Mouse (Mus musculus) forebrain, embryonic 13.5 days (tissue): ENCODE measurements around the gene Cdk4. TPM values are rescaled to one million over a fixed set of nuclear protein-coding genes. Genes with fewer than 3 reads are reported as not detected.

Source experiments
- ATAC-seq: fragments of 200-750 bp; cut with Nextera tagmentation; 2 replicates; pipeline ENCODE4 v1.8.0; 2017
- H3K27ac ChIP-seq: fragments of 300-500 bp; sonication (generic); 2 replicates; pipeline ENCODE4 v1.5.1; 2015; ENCODE audit warnings: inconsistent platforms, mild to moderate bottlenecking, moderate library complexity
- H3K27me3 ChIP-seq: fragments of 300-500 bp; sonication (generic); 2 replicates; pipeline ENCODE4 v1.6.1; 2015; ENCODE audit warnings: mild to moderate bottlenecking, inconsistent platforms
- H3K36me3 ChIP-seq: fragments of 300-500 bp; sonication (generic); 2 replicates; pipeline ENCODE4 v1.6.1; 2015; ENCODE audit warnings: mild to moderate bottlenecking, inconsistent platforms; ENCODE audit not compliant: poor library complexity, severe bottlenecking
- H3K4me1 ChIP-seq: fragments of 300-500 bp; sonication (generic); 2 replicates; pipeline ENCODE4 v1.6.1; 2015; ENCODE audit warnings: inconsistent platforms
- H3K4me2 ChIP-seq: fragments of 300-500 bp; sonication (generic); 2 replicates; pipeline ENCODE4 v1.6.1; 2015; ENCODE audit warnings: inconsistent platforms, mild to moderate bottlenecking, moderate library complexity
- H3K4me3 ChIP-seq: fragments of 300-500 bp; sonication (generic); 2 replicates; pipeline ENCODE4 v1.5.1; 2015; ENCODE audit warnings: mild to moderate bottlenecking, inconsistent platforms
- H3K9ac ChIP-seq: fragments of 300-500 bp; sonication (generic); 2 replicates; pipeline ENCODE4 v1.6.1; 2015; ENCODE audit warnings: mild to moderate bottlenecking, inconsistent platforms
- H3K9me3 ChIP-seq: fragments of 300-500 bp; sonication (generic); replicated peaks from 2 replicates; pipeline ENCODE4 v1.6.1; 2016; ENCODE audit warnings: inconsistent platforms
- WGBS: fragments of 180-500 bp; shearing (Covaris S2); methylation state at CpG from one replicate; pipeline ENCODE4 v1.1.7; 2015; 5-methylcytosine and 5-hydroxymethylcytosine counted together
- polyA plus RNA-seq: library from polyadenylated mRNA; unstranded; fragments of >200 nt; fragmentation: Nextera tagmentation; extraction: Ambion mirVana; gene quantifications from 2 replicates; pipeline ENCODE4 v1.2.1, GENCODE M21; 2015

Gene Cdk4
- polyA plus RNA-seq, result 2,414 and 2,431 TPM in 2 replicates

DNA sequence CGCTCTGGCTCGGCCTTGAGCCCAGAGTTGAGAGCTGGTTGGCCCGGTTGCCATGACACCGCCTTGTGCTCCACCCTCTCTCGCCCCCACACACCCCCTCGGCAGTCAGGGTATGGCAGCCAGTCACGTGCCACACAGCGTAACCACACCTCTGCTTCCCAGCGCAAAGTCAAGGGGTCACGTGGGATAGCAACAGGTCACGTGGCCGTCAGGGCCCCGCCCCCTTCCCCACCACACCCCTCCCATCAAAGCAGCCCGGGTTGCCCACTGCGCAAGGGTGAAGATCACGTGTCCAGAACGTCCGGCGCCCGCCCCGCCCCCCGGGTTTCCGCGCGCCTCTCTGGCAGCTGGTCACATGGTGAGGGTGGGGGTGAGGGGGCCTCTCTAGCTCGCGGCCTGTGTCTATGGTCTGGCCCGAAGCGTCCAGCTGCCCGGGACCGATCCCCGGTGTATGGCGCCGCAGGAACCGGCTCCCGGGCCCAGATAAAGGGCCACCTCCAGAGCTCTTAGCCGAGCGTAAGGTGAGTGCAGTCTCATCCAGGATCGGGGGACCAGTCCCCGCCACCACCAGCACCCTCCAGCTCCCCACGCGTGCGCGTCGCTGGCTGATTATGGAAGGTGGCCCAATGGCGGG is at the start of gene Cdk4:
Gene Cdk4, plus strand, starts transcription at position 296 of the 634 bp plus-strand sequence.
- H3K9ac ChIP-seq, result peak within 1 kb of the TSS; percentile 99
- peak within 1 kb of the TSS; percentile 92 for H3K4me2 ChIP-seq
- H3K36me3 ChIP-seq, result peaks cover 38% of the 10 kb centered on the region
- peaks cover 53% of the 10 kb centered on the region for H3K4me1 ChIP-seq
- WGBS, result under 1% methylated on average over 44 of the region's 46 CpGs
- H3K27me3 ChIP-seq, result no peaks in the 10 kb centered on the region
- ATAC-seq, result peak; percentile 91
- H3K9me3 ChIP-seq, result no peaks in the 10 kb centered on the region
- H3K4me3 ChIP-seq, result peak within 1 kb of the TSS; percentile 95
- peak within 1 kb of the TSS; percentile 90 for H3K27ac ChIP-seq

DNA sequence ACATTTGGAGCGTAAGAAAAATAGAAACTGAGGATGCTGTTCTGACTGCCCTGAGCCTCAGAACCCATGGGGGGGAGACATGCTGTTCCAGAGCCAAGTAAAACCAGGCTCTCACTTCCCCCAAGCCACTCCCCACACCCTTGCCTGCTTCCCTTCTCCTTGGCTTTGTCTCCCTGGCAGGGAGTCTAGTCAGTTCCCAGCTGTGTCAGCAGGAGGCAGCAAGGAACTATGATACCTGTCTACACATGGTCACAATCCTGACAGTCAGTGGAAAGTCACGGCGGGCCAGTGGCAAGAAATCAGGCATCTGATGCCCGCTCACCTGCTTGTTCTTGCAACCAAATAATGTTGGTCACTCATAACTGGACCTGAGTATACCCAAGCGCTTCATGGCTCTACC is 46.8 kb upstream of the Cdk4 start:
- no peak overlapping the region for H3K4me3 ChIP-seq

DNA sequence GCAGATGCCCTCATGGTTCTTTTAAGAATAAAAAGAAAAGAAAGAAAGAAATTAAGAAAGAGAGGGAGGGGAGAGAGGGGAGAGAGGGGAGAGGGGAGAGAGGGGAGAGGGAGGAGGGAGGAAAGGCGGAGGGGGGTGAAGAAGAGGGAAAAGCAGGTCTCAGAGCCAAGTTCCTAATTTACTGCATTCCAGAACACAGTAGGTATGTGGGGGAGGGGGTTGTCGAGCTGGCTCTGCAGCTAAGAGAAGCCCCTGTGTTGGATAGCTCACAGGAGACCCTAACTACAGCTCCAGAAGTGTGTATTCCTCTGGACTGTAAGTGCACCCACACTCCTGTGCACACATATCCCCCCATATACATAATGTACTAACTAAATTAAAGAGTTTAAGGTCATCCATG is 46.3 kb upstream of the Cdk4 start:
- no peak overlapping the region for H3K27ac ChIP-seq
- peaks cover 5% of the 10 kb centered on the region for H3K36me3 ChIP-seq
- H3K9me3 ChIP-seq, result no peaks in the 10 kb centered on the region
- H3K4me1 ChIP-seq, result 0 out of 2 replicates have a peak, but pooled peaks cover 2% of the 10 kb centered on the region
- H3K27me3 ChIP-seq, result no peaks in the 10 kb centered on the region
- H3K9ac ChIP-seq, result no peak overlapping the region
- no peak for ATAC-seq
- no peak overlapping the region for H3K4me2 ChIP-seq
- H3K4me3 ChIP-seq, result no peak overlapping the region
- 6% methylated on average over 1 of the region's 2 CpGs for WGBS

More for the DNA sequence above, 46.8 kb upstream of the Cdk4 start:
- H3K9me3 ChIP-seq, result no peaks in the 10 kb centered on the region
- no peak for ATAC-seq
- 0 out of 2 replicates have a peak, but pooled peaks cover 2% of the 10 kb centered on the region for H3K4me1 ChIP-seq
- WGBS, result 63% methylated on average over 5 of the region's 5 CpGs
- no peaks in the 10 kb centered on the region for H3K27me3 ChIP-seq
- H3K27ac ChIP-seq, result no peak overlapping the region
- H3K9ac ChIP-seq, result no peak overlapping the region
- H3K4me2 ChIP-seq, result no peak overlapping the region
- no peaks in the 10 kb centered on the region for H3K36me3 ChIP-seq

DNA sequence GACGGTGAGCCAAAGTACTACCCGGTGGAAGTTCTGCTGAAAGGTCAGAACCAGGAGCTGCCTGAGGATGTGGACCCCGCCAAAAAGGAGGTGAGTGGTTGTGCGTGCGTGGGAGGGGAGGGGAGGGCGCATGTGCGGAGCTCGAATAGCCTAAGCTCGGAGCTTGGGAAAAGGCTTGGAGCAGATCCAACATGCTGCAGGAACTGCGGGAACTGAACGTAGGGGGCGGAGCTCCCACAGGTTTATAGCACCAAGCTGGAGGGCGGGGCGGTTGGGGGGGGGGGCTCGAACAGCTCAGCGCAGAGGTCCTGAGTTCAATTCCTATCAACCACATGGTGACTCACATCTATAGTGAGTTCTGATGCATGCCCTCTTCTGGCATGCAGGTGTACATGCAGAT is 44.9 kb upstream of the Cdk4 start:
- Histone ChIP-seq H3K9me3 (no peaks in the 10 kb centered on the region), H3K4me1 (0 out of 2 replicates have a peak, but pooled peaks cover 2% of the 10 kb centered on the region), H3K36me3 (peaks cover 16% of the 10 kb centered on the region), H3K4me3 (no peak overlapping the region), H3K27ac (no peak overlapping the region), H3K9ac (no peak overlapping the region), H3K27me3 (no peaks in the 10 kb centered on the region), H3K4me2 (no peak overlapping the region)
- 78% methylated on average over 16 of the region's 16 CpGs for WGBS
- no peak for ATAC-seq

DNA sequence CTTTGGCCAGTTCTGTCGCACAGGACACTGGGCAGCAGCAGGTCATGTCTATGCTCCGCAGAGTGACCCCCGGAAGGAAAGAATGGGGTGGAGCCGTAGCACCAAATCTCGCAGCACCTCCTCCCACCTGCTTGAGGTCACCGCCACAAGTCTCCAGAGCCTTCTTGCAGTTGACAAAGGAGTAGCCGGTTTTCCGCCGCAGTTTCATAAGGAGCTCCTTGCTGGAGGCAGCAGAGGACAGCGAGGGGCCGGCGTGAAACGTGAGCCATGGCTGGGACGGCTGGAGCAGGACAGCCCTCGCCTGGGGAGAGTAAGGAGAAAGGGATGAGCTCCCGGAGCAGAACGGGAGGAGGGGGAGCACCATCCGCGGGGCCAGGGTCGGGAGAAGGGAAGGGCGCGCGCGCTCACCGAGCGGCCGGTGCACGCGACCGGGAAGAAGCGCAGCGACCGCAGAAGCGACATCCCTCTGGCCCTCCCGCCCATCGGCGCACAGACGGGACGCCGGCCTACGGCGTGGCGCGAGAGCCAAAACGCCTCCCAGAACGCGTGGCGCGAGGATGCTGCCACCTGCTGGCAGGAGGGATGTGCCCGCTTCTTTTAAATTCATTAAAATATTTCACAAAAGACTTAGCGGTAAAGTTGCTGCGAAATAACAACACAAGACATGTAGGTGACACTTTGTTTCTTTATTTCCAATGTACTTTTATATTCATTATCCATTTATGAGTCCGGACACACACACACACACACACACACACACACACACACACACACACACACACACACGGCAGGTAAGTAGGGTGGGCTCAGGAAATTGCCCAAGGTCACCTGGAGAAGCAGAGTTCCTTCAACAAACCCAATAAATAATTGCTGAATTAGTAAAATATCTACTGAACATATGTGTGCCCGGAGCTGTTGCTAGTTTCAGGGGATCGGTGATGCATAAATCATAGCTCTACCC is 32.7 kb upstream of the Cdk4 start, which contains the start of gene Tsfm:
Gene Tsfm, minus strand, starts transcription at position 505 of the 961 bp plus-strand sequence.
- no peaks in the 10 kb centered on the region for H3K9me3 ChIP-seq
- peaks cover 6% of the 10 kb centered on the region for H3K4me1 ChIP-seq
- H3K27me3 ChIP-seq, result no peaks in the 10 kb centered on the region
- 5% methylated on average over 56 of the region's 56 CpGs for WGBS
- H3K27ac ChIP-seq, result peak within 1 kb of the TSS; percentile 57
- H3K36me3 ChIP-seq, result peaks cover 32% of the 10 kb centered on the region
- ATAC-seq, result peak; percentile 91
- H3K4me3 ChIP-seq, result peak within 1 kb of the TSS; percentile 92
- H3K9ac ChIP-seq, result peak within 1 kb of the TSS; percentile 92
- H3K4me2 ChIP-seq, result peak within 1 kb of the TSS; percentile 91

DNA sequence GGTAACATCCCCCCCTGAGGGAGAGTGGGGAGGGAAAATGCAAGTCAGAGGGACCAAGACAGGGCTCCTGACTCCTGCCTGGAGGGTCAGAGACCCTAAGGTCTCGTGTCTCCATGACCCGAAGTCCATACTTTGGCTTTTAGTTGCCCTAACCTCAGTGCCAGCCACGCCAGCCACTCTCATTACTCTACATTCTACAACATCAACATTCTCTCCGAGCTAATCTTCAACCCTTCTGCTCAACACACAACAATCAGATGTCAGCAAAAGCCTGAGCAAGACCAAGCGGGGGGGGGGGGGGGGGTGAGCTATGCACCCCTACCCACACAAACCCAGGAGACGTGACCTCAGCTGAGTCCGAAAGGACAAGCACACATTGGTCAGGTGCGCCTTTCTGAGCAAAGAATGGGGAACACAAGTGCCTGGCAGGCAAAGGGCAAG is 30.0 kb upstream of the Cdk4 start:
- no peaks in the 10 kb centered on the region for H3K9me3 ChIP-seq
- no peak overlapping the region for H3K4me3 ChIP-seq
- no peak overlapping the region for H3K9ac ChIP-seq
- WGBS, result 87% methylated on average over 8 of the region's 8 CpGs
- ATAC-seq, result no peak
- H3K27me3 ChIP-seq, result no peaks in the 10 kb centered on the region
- no peak overlapping the region for H3K27ac ChIP-seq
- H3K36me3 ChIP-seq, result peaks cover 5% of the 10 kb centered on the region
- H3K4me2 ChIP-seq, result no peak overlapping the region
- H3K4me1 ChIP-seq, result peaks cover 6% of the 10 kb centered on the region

DNA sequence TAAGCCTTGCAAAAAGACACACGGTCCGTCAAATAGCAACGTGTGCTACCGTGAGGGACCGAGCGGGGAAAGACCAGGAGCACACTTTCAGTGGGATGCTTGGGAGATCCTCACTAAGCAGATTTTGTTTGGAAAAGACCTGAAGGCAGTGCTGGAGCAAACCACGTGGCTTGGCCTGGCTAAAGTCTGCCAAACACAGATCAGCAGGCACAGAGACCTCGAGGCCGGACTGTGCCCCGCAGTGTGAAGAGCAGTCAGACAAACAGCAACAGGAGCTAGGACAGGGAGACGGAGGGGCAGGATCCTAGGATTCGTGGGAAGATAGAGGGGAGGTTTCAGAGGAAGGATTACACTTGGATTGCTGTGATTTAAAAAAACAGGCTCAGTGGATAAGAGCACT is 27.1 kb upstream of the Cdk4 start:
- Histone ChIP-seq H3K27me3 (peaks cover 10% of the 10 kb centered on the region; the same call in 1 of the 2 replicates), H3K36me3 (no peaks in the 10 kb centered on the region), H3K9me3 (no peaks in the 10 kb centered on the region), H3K9ac (no peak overlapping the region), H3K27ac (no peak overlapping the region), H3K4me1 (peaks cover 7% of the 10 kb centered on the region; the same call in 1 of the 2 replicates), H3K4me3 (no peak overlapping the region), H3K4me2 (no peak overlapping the region)
- WGBS, result 81% methylated on average over 12 of the region's 12 CpGs
- ATAC-seq, result no peak

DNA sequence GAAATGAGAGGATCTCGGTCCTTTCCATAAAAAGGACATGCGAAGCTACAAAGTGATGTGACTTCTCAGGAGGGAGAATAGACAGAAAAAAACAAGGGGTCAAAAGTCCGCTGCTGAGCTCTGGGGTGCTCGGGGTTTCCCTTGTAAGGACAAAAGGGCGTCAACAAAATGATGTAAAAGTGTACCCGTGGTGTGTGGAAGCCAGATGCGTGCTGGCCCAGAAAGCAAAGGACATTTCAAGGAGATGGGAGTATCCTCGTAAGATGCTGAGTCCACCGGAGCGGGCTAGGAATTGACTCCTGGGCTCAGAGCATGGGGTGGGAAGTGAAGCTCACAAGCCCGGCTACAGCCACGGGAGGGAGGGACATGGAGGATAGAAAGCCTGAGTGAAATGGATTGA is 25.7 kb upstream of the Cdk4 start:
- Histone ChIP-seq H3K4me2 (no peak overlapping the region), H3K27ac (no peak overlapping the region), H3K9ac (no peak overlapping the region), H3K27me3 (peaks cover 10% of the 10 kb centered on the region; the same call in 1 of the 2 replicates), H3K36me3 (no peaks in the 10 kb centered on the region), H3K4me1 (peaks cover 12% of the 10 kb centered on the region), H3K9me3 (no peaks in the 10 kb centered on the region), H3K4me3 (no peak overlapping the region)
- ATAC-seq, result no peak
- WGBS, result 74% methylated on average over 12 of the region's 12 CpGs

DNA sequence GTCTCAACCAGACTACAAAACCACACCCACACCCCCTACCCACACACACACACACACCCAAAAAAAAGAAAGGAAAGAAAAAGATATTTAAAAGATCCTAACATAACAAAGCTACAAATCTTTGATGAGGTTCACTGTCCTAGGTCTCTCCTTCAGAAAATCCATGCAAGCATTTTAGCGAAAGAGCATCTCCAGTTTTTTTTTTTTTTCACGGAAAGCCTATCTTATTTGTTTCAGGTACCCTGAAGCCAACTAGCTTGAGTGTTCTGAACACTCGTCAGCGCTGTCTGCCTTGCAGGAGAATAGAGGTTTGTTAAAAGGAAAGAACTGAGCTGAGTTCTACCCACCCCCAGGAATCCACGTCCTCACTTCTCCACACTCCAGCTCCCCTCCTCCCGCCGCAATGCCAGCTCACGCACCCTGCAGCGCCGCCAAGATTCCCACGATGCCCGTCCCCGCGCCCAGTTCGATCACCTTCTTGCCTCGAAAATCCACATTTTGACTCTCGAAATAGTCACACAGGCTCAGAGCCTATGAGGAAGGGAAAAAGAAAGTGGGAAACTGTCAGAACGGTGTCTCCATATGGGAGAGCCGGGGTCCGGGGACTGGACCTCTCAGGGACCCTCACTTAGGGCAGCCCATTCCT is 22.6 kb upstream of the Cdk4 start:
- H3K4me2 ChIP-seq, result peak overlapping the region; percentile 99
- peaks cover 16% of the 10 kb centered on the region for H3K4me1 ChIP-seq
- peak overlapping the region; percentile 84 for H3K4me3 ChIP-seq
- no peak; the same call in 1 of the 2 replicates for ATAC-seq
- peaks cover 10% of the 10 kb centered on the region; the same call in 1 of the 2 replicates for H3K27me3 ChIP-seq
- H3K9me3 ChIP-seq, result no peaks in the 10 kb centered on the region
- 1% methylated on average over 20 of the region's 20 CpGs for WGBS
- H3K36me3 ChIP-seq, result peaks cover 5% of the 10 kb centered on the region
- no peak overlapping the region for H3K27ac ChIP-seq
- H3K9ac ChIP-seq, result peak overlapping the region; percentile 79

DNA sequence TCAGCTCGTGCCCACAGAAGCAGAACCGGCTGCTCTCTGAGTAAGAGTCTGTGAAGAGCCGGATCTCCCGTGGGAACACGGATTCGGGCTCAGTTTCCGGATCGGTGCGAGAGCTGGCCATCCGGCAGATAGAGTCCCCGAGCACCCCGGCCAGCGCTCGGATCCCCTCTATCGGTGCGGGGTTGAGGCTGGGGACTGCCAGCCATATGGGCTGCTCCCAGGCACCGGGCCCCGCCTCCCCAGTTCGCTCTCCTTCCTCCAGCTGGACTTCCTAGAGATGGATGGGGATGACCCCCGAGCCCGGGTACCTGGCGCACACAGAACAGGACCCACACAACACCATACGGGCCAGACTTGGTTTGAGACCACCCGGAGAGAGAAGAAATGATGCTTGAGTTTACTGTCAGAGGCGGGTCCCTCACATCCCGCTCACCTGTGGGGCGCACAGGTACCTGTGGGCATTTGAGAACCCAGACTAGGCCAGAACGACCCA is 22.0 kb upstream of the Cdk4 start, which contains the start of the genes Mettl1 and Eef1akmt3:
Gene Mettl1, plus strand, starts transcription at position 141 of the 493 bp plus-strand sequence.
Gene Eef1akmt3, minus strand, starts transcription at position 240 of the 493 bp plus-strand sequence.
- Histone ChIP-seq H3K4me1 (peaks cover 16% of the 10 kb centered on the region), H3K27me3 (peaks cover 10% of the 10 kb centered on the region; the same call in 1 of the 2 replicates), H3K4me3 (peak within 1 kb of the TSS; percentile 84), H3K9ac (peak within 1 kb of the TSS; percentile 79), H3K27ac (no peak within 1 kb of the TSS), H3K4me2 (peak within 1 kb of the TSS; percentile 99), H3K9me3 (no peaks in the 10 kb centered on the region), H3K36me3 (peaks cover 5% of the 10 kb centered on the region)
- under 1% methylated on average over 28 of the region's 28 CpGs for WGBS
- peak; percentile 74 for ATAC-seq

DNA sequence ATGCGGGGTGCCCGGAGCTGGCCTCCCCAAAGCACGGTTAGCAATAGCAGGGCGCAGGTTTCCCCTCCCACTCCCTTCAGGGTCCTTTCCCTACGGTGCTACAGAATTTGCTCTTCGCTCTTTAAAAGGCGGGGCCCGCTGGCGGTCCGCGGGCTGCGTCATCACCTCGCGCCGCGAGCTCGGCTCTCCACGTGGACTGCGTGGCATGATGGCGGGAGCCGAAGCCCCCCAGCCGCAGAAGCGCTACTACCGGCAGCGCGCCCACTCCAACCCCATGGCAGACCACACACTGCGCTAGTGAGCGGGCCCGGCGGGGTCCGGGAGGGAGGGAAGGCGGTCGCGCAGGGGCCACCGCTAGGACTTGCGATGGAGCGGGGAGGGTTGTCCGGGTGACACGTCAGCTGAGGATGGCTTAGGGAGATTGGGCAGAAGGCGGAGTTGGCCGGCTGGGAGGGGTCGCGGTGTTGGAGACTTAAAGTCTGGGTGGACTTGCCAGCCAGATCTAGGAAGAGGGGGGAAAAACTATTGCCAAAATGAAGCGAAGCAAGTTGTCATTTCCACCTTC is 21.5 kb upstream of the Cdk4 start:
- no peak overlapping the region for H3K27ac ChIP-seq
- H3K27me3 ChIP-seq, result peaks cover 10% of the 10 kb centered on the region; the same call in 1 of the 2 replicates
- H3K9me3 ChIP-seq, result no peaks in the 10 kb centered on the region
- ATAC-seq, result peak; percentile 93
- WGBS, result under 1% methylated on average over 44 of the region's 44 CpGs
- peaks cover 5% of the 10 kb centered on the region for H3K36me3 ChIP-seq
- peak overlapping the region; percentile 84 for H3K4me3 ChIP-seq
- peak overlapping the region; percentile 79 for H3K9ac ChIP-seq
- H3K4me2 ChIP-seq, result peak overlapping the region; percentile 99
- peaks cover 16% of the 10 kb centered on the region for H3K4me1 ChIP-seq
